Mouse (Mus musculus): ENCODE measurements around the gene Mrps18a. TPM values are rescaled to one million over a fixed set of nuclear protein-coding genes. Genes with fewer than 3 reads are reported as not detected.

Gene Mrps18a
- total and polyA plus RNA-seq, 3 experiments: 78.1 to 127 (median 126) TPM

DNA sequence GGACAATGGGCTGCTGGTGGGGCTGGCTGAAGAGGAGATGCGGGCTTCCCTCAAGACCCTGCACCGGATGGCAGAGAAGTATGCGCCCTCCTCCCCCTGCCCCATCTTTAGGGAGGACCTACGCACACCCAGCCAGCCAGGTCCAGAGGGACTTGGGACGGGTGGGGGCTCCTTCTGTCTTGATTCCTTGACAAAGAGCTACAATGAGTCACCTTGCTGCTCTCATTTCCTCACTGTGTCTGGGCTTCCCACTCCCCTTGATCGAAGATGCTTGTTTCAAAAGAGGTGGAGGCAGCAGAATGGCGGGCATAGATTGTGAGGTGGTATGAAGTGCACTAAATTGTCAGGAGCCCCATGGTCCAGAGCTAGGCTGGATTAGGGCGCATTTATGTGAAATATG, 53.5 kb downstream of the Mrps18a start:
- H3K36me3 ChIP-seq (replicated peaks in 1 of 2; ENCODE audit: control insufficient read depth in 1 of 2, insufficient read depth in 1 of 2, low read length in 1 of 2): peaks cover 53 to 55% of the 10 kb centered on the region in 2 experiments
- H3K4me3 ChIP-seq (replicated peaks in 1 of 3; ENCODE audit: low read depth in 2 of 3, low read length in 2 of 3, poor library complexity in 1 of 3): peak overlapping the region in 1 of 3 experiments; percentile 1
- peak overlapping the region; percentile 21 for H3K27ac ChIP-seq (ENCODE audit: insufficient read depth, low read depth)
- dilution Hi-C loops (cut with MboI; ENCODE audit: extremely low pct_ligation_motif_present, extremely low pct_unique_long_range_greater_than_20kb, low sequenced_read_pairs): no loop called here
- in situ Hi-C loops (cut with MboI; ENCODE audit: low pct_ligation_motif_present, low pct_unique_long_range_greater_than_20kb, low sequenced_read_pairs): no loop called here
- no peak for TF ChIP-seq POLR2AphosphoS2 (IDR thresholded peaks at IDR 0.05; ENCODE audit: low read depth, low read length)
- no peak for TF ChIP-seq POLR2A (IDR thresholded peaks at IDR 0.05; ENCODE audit: low read depth, low read length)
- no peak for TF ChIP-seq TBP (conservative IDR thresholded peaks at IDR 0.05; ENCODE audit: low read depth, low read length)
- no peak for TF ChIP-seq NRF1 (IDR thresholded peaks at IDR 0.05; ENCODE audit: low read depth, low read length)
- TF ChIP-seq PAX5 (IDR thresholded peaks at IDR 0.05; ENCODE audit: low read length): no peak
- TF ChIP-seq NELFE (IDR thresholded peaks at IDR 0.05; ENCODE audit: low read depth, low read length): no peak
- H3K79me2 ChIP-seq (replicated peaks; ENCODE audit: control insufficient read depth, extremely low read depth, insufficient read depth, poor library complexity, severe bottlenecking): peaks cover 15% of the 10 kb centered on the region
- peaks cover 16 to 32% of the 10 kb centered on the region in 2 experiments for H3K4me1 ChIP-seq (ENCODE audit: control insufficient read depth in 1 of 2, insufficient read depth in 2 of 2)
- no peak overlapping the region for H3K4me2 ChIP-seq (ENCODE audit: insufficient read depth, low read depth, poor library complexity, severe bottlenecking)
- no peaks in the 10 kb centered on the region for H3K27me3 ChIP-seq (replicated peaks)
- H3K9ac ChIP-seq (ENCODE audit: insufficient read depth, low read depth): no peak overlapping the region
- no peak for DNase-seq (ENCODE audit: extremely low read depth)
- H3K9me3 ChIP-seq (replicated peaks; ENCODE audit: low read length): no peaks in the 10 kb centered on the region

DNA sequence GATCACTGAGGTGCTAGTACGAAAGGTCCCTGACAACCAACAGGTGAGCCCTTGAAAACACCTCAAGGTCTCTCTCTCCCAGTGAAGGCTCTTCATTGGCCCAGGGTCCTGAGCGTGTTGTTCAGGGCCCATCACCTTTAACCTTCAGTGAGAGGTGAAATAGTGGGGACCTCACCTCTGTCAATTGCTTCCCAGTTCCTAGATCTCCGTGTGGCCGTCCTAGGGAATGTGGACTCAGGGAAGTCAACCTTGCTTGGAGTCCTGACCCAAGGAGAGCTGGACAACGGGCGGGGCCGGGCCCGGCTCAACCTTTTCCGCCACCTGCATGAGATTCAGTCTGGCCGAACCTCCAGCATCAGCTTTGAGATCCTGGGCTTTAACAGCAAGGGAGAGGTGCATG, 54.0 kb downstream of the Mrps18a start:
- in situ Hi-C loops (cut with MboI; ENCODE audit: low pct_ligation_motif_present, low pct_unique_long_range_greater_than_20kb, low sequenced_read_pairs): no loop called here
- H3K4me2 ChIP-seq (ENCODE audit: insufficient read depth, low read depth, poor library complexity, severe bottlenecking): no peak overlapping the region
- peaks cover 16 to 27% of the 10 kb centered on the region in 2 experiments for H3K4me1 ChIP-seq (ENCODE audit: control insufficient read depth in 1 of 2, insufficient read depth in 2 of 2)
- peaks cover 15% of the 10 kb centered on the region for H3K79me2 ChIP-seq (replicated peaks; ENCODE audit: control insufficient read depth, extremely low read depth, insufficient read depth, poor library complexity, severe bottlenecking)
- no peaks in the 10 kb centered on the region for H3K9me3 ChIP-seq (replicated peaks; ENCODE audit: low read length)
- no peak overlapping the region for H3K9ac ChIP-seq (ENCODE audit: insufficient read depth, low read depth)
- peaks cover 58 to 60% of the 10 kb centered on the region in 2 experiments for H3K36me3 ChIP-seq (replicated peaks in 1 of 2; ENCODE audit: control insufficient read depth in 1 of 2, insufficient read depth in 1 of 2, low read length in 1 of 2)
- H3K4me3 ChIP-seq (replicated peaks in 1 of 3; ENCODE audit: low read depth in 2 of 3, low read length in 2 of 3, poor library complexity in 1 of 3): no peak overlapping the region
- dilution Hi-C loops (cut with MboI; ENCODE audit: extremely low pct_ligation_motif_present, extremely low pct_unique_long_range_greater_than_20kb, low sequenced_read_pairs): no loop called here
- TF ChIP-seq GABPA (IDR thresholded peaks at IDR 0.05; ENCODE audit: insufficient replicate concordance, low read depth, low read length): no peak
- TF ChIP-seq ZNF384 (IDR thresholded peaks at IDR 0.05; ENCODE audit: low read depth, low read length): no peak
- TF ChIP-seq USF1 (IDR thresholded peaks at IDR 0.05; ENCODE audit: low read depth, low read length): no peak
- TF ChIP-seq JUND (conservative IDR thresholded peaks at IDR 0.05; ENCODE audit: low read depth, low read length): no peak
- TF ChIP-seq HCFC1 (IDR thresholded peaks at IDR 0.05; ENCODE audit: low read depth, low read length): no peak
- no peak for TF ChIP-seq NRF1 (IDR thresholded peaks at IDR 0.05; ENCODE audit: low read depth, low read length)
- no peak for TF ChIP-seq POLR2AphosphoS2 (IDR thresholded peaks at IDR 0.05; ENCODE audit: low read depth, low read length)
- no peak for TF ChIP-seq PAX5 (IDR thresholded peaks at IDR 0.05; ENCODE audit: low read length)
- TF ChIP-seq UBTF (IDR thresholded peaks at IDR 0.05; ENCODE audit: low read depth, low read length): no peak
- TF ChIP-seq MYC (IDR thresholded peaks at IDR 0.05; ENCODE audit: low read depth, low read length): no peak
- TF ChIP-seq MAZ (IDR thresholded peaks at IDR 0.05; ENCODE audit: low read depth, low read length): no peak
- no peak for TF ChIP-seq MXI1 (IDR thresholded peaks at IDR 0.05; ENCODE audit: low read depth, low read length)
- no peak for TF ChIP-seq SMC3 (IDR thresholded peaks at IDR 0.05; ENCODE audit: low read depth, low read length)
- TF ChIP-seq ZMIZ1 (IDR thresholded peaks at IDR 0.05; ENCODE audit: low read depth, low read length): no peak
- TF ChIP-seq RAD21 (IDR thresholded peaks at IDR 0.05; ENCODE audit: low read depth, low read length): no peak
- TF ChIP-seq USF2 (conservative IDR thresholded peaks at IDR 0.05; ENCODE audit: low read depth, low read length): no peak
- no peak for TF ChIP-seq CHD2 (IDR thresholded peaks at IDR 0.05; ENCODE audit: low read length)
- DNase-seq (ENCODE audit: extremely low read depth): no peak
- H3K27ac ChIP-seq (ENCODE audit: insufficient read depth, low read depth): no peak overlapping the region
- no peaks in the 10 kb centered on the region for H3K27me3 ChIP-seq (replicated peaks)

All from CH12.LX (cell line).